In the genomic region with DNA sequence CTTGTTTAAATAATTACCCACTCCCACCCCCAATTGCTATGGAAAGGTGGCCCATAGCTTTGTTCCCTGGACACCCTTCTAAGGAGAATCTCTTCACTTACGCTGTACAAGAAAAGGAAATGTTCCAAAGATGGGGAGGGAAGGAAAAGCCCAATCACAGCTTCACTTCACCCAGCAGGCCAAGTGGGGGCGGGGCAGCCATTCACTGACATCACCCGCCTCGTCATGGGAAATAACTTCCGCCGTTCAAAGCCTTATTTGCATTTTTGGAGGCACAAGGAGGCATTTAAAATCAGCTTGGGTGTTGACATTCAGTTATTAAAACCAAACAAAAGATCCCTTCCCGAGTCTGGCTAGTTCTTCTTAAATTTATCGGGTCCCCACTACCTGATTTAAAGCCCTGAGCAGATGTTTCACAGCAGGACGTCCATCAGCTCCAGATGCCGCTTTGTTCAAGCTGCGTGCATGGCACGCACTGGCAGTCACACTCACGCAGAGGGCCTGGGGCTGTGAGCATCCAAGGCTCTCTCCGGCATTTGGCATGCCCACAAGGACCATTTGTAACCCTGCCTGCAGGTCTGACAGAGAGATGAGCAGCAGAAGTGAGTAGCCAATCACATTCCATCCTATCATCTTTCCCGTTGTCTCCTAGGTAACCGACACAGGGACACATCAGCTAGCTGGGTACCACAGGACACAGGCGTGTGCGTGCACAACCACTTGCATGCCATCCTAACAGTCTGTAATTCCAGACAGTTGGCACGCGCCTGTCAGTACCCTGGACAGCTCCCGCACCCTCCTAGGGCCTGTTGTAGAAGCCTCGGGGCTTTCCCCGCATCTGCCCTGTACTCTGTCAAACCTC, we compare ENCODE assay signal across 8 mouse cellular contexts. TPM values are rescaled to one million over a fixed set of nuclear protein-coding genes. Genes with fewer than 3 reads are reported as not detected.
DNase-seq lines count a peak whose midpoint lies in the region; ATAC-seq and TF ChIP-seq lines count a peak whose summit lies in the region.

No protein-coding gene starts in this region.

- ATAC-seq in liver, embryonic 12.5 days: no peak
- ATAC-seq in lung, embryonic 14.5 days (ENCODE audit: insufficient read depth): no peak
- no peak for ATAC-seq in monocyte, adult 5-6 weeks (replicated peaks; ENCODE audit: insufficient number of reproducible peaks, low FRiP score, low TSS enrichment, poor library complexity, severe bottlenecking)

- no peak for TF ChIP-seq CTCF in lung, embryonic 14.5 days (IDR thresholded peaks at IDR 0.05; ENCODE audit: low read depth)

- H3K9me3 ChIP-seq in liver, embryonic 12.5 days (replicated peaks): no peaks in the 10 kb centered on the region
- no peaks in the 10 kb centered on the region for H3K9me3 ChIP-seq in lung, embryonic 14.5 days (ENCODE audit: low read depth, low read length)

- H3K4me2 ChIP-seq in liver, embryonic 12.5 days: no peak overlapping the region
- no peak overlapping the region for H3K4me2 ChIP-seq in lung, embryonic 14.5 days

- H3K4me3 ChIP-seq in liver, embryonic 12.5 days: no peak overlapping the region
- no peak overlapping the region for H3K4me3 ChIP-seq in lung, embryonic 14.5 days (ENCODE audit: low read depth, low read length)

- peaks cover 74% of the 10 kb centered on the region for H3K27me3 ChIP-seq in liver, embryonic 12.5 days (replicated peaks)
- H3K27me3 ChIP-seq in lung, embryonic 14.5 days (ENCODE audit: insufficient read depth, low read length): peaks cover 42% of the 10 kb centered on the region

- peak; percentile 67 for DNase-seq in liver
- peak; percentile 71 for DNase-seq in embryo, embryonic 11.5 days (ENCODE audit: low read depth, low spot score)
- peak; percentile 39 to 76 for DNase-seq in gastrocnemius, postnatal 4 days (ENCODE audit: low spot score in 2 of 2)
- peak; percentile 90 to 92 for DNase-seq in kidney, postnatal 4 days
- peak; percentile 90 for DNase-seq in lung, embryonic 14.5 days
- peak; percentile 50 for DNase-seq in ovary, postnatal 10 days (ENCODE audit: low spot score)

- H3K9ac ChIP-seq in liver, embryonic 12.5 days: no peak overlapping the region
- no peak overlapping the region for H3K9ac ChIP-seq in lung, embryonic 14.5 days

- no peak overlapping the region for H3K27ac ChIP-seq in liver, embryonic 12.5 days
- H3K27ac ChIP-seq in lung, embryonic 14.5 days (ENCODE audit: low read depth): no peak overlapping the region

- 0 out of 2 replicates have a peak, but pooled peaks cover 6% of the 10 kb centered on the region for H3K4me1 ChIP-seq in liver, embryonic 12.5 days
- H3K4me1 ChIP-seq in lung, embryonic 14.5 days (ENCODE audit: insufficient read depth): no peaks in the 10 kb centered on the region

- H3K36me3 ChIP-seq in liver, embryonic 12.5 days: no peaks in the 10 kb centered on the region
- no peaks in the 10 kb centered on the region for H3K36me3 ChIP-seq in lung, embryonic 14.5 days (ENCODE audit: insufficient read depth)

- 14% methylated on average over 23 of the region's 23 CpGs for WGBS in liver, embryonic 12.5 days (ENCODE audit: insufficient replicate concordance)
- 10% methylated on average over 23 of the region's 23 CpGs for WGBS in lung, embryonic 14.5 days

RNA-seq across cellular contexts. Expression of gene Grip2, which starts 12.2 kb away (rescaled TPM):
- 0.04 and 0.05 TPM in 2 replicates for polyA plus RNA-seq in liver, embryonic 12.5 days (2016; fragmentation: Nextera tagmentation; extraction: Ambion mirVana)
- 10 to 100 TPM; 14.6 to 18.4 TPM for total RNA-seq in gastrocnemius, postnatal 4 days (2021)
- 0.14 and 0.37 TPM in 2 replicates for polyA plus RNA-seq in lung, embryonic 14.5 days (2014; fragmentation: Nextera tagmentation; extraction: Ambion mirVana)
- not detected in 3 replicates for total RNA-seq in monocyte, adult 5-6 weeks (2017)

RNA-seq across cellular contexts. Expression of gene Ccdc174, which starts 38.6 kb away (rescaled TPM):
- polyA plus RNA-seq in liver, embryonic 12.5 days (2016; fragmentation: Nextera tagmentation; extraction: Ambion mirVana): 18.6 and 20.0 TPM in 2 replicates
- total RNA-seq in gastrocnemius, postnatal 4 days (2021): 10 to 100 TPM; 11.9 to 15.1 TPM
- 31.7 and 37.2 TPM in 2 replicates for polyA plus RNA-seq in lung, embryonic 14.5 days (2014; fragmentation: Nextera tagmentation; extraction: Ambion mirVana)
- 67.8 to 127 TPM (median 94.6 TPM) in 3 replicates for total RNA-seq in monocyte, adult 5-6 weeks (2017)

Comparison
In these comparisons a context has a peak if more than half of its experiments do, and no peak if none do; other contexts are left out.
1. RNA of gene Grip2, which starts 12.2 kb away (total RNA-seq): 14.6 to 18.4 TPM in gastrocnemius, postnatal 4 days; not detected in monocyte, adult 5-6 weeks; every median in the first group is over 10 times any median in the second.
2. Peak in every context shown above with its lines, with median percentiles within 50 percentile points of each other: DNase-seq.